Mouse (Mus musculus) forebrain, embryonic 15.5 days (tissue): ENCODE measurements at regions not wholly inside any gene's neighbourhood (a gene's known extent, or its start where the extent isn't known, plus 50 kb on each side); places are given as distances from the start of the nearest gene placed in this dataset.

Experiments used
- ATAC-seq: fragments of 200-750 bp; cut with Nextera tagmentation; replicated peaks from 2 replicates; pipeline ENCODE4 v1.8.0; 2017; ENCODE audit warnings: mild to moderate bottlenecking, moderate TSS enrichment, moderate library complexity
- H3K27ac ChIP-seq: fragments of 300-500 bp; sonication (generic); replicated peaks from 2 replicates; pipeline ENCODE4 v1.5.1; 2015; ENCODE audit warnings: mild to moderate bottlenecking, inconsistent platforms
- H3K27me3 ChIP-seq: fragments of 300-500 bp; sonication (generic); 2 replicates; pipeline ENCODE4 v1.6.1; 2015; ENCODE audit warnings: inconsistent platforms
- H3K36me3 ChIP-seq: fragments of 300-500 bp; sonication (generic); 2 replicates; pipeline ENCODE4 v1.6.1; 2015; ENCODE audit warnings: mild to moderate bottlenecking, inconsistent platforms
- H3K4me1 ChIP-seq: fragments of 300-500 bp; sonication (generic); 2 replicates; pipeline ENCODE4 v1.6.1; 2015; ENCODE audit warnings: inconsistent platforms
- H3K4me2 ChIP-seq: fragments of 300-500 bp; sonication (generic); replicated peaks from 2 replicates; pipeline ENCODE4 v1.6.1; 2015; ENCODE audit warnings: mild to moderate bottlenecking, inconsistent platforms
- H3K4me3 ChIP-seq: fragments of 300-500 bp; sonication (generic); 2 replicates; pipeline ENCODE4 v1.5.1; 2015; ENCODE audit warnings: mild to moderate bottlenecking, inconsistent platforms
- H3K9ac ChIP-seq: fragments of 300-500 bp; sonication (generic); replicated peaks from 2 replicates; pipeline ENCODE4 v1.6.1; 2015; ENCODE audit warnings: mild to moderate bottlenecking, inconsistent platforms
- H3K9me3 ChIP-seq: fragments of 300-500 bp; sonication (generic); 2 replicates; pipeline ENCODE4 v1.6.1; 2016; ENCODE audit warnings: inconsistent platforms
- WGBS: fragments of 180-500 bp; shearing (Covaris S2); methylation state at CpG from one replicate; pipeline ENCODE4 v1.1.7; 2015; ENCODE audit warnings: mixed read lengths; 5-methylcytosine and 5-hydroxymethylcytosine counted together

DNA sequence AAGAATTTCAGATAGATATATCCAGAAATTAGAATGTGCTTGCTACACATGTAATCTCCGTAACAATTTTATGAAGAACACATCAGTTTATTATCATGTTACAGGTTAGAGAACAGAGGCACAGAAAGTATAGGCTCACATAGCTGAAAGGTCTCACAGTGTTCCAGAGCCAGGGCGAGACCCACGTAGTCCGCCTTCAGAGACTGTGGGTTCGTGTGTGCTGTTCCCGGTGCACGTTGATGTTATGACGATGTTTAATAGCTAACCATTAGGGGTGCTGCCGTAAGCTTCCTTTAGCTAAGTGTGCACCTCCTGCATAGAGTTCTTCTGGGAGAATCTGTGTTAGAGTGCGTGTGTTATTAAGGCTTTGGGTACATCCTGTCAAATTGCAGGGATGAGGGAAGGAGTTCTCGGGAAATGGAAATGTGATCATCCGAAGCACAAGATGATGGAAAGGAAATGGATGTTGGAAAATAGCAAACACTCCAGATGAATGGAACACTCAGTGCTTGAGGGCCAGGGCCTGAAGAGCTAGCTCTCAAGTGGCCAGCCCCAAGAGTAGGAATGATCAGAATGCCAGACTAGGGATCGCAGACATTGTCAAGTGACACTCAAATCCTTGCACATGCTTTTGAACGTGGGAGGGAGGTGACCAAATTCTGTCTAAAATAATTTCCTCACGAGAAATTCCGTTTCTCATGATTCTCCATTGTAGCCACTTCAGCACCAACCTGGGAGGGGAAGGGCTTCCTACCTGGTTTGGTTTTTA is 344.1 kb downstream of the Cd83 start:
- Histone ChIP-seq H3K4me2 (no peak overlapping the region), H3K9ac (no peak overlapping the region), H3K4me3 (no peak overlapping the region), H3K27ac (no peak overlapping the region), H3K4me1 (no peaks in the 10 kb centered on the region), H3K9me3 (no peaks in the 10 kb centered on the region), H3K36me3 (no peaks in the 10 kb centered on the region), H3K27me3 (no peaks in the 10 kb centered on the region)
- WGBS, result 89% methylated on average over 16 of the region's 16 CpGs
- no peak for ATAC-seq

- Histone ChIP-seq H3K4me3 (no peak overlapping the region), H3K27ac (no peak overlapping the region), H3K27me3 (no peaks in the 10 kb centered on the region), H3K36me3 (no peaks in the 10 kb centered on the region), H3K4me1 (no peaks in the 10 kb centered on the region), H3K9me3 (no peaks in the 10 kb centered on the region), H3K4me2 (no peak overlapping the region), H3K9ac (no peak overlapping the region)
- 58% methylated on average over 5 of the region's 5 CpGs for WGBS
- 0 out of 2 replicates have a peak, but pooled peaks have one; percentile 38 for ATAC-seq
Measured at GRCm38 (mm10) chr13:44131916-44132315, 347.3 kb downstream of the Cd83 start.

- H3K4me2 ChIP-seq, result no peak overlapping the region
- no peaks in the 10 kb centered on the region for H3K4me1 ChIP-seq
- no peak overlapping the region for H3K9ac ChIP-seq
- no peaks in the 10 kb centered on the region for H3K27me3 ChIP-seq
- H3K4me3 ChIP-seq, result no peak overlapping the region
- ATAC-seq, result no peak
- 85% methylated on average over 4 of the region's 4 CpGs for WGBS
- no peak overlapping the region for H3K27ac ChIP-seq
- no peaks in the 10 kb centered on the region for H3K36me3 ChIP-seq
- H3K9me3 ChIP-seq, result no peaks in the 10 kb centered on the region
Measured at GRCm38 (mm10) chr13:44132510-44132909, 347.9 kb downstream of the Cd83 start.

GRCm38 (mm10) chr13:44133436-44133835 is 348.9 kb downstream of the Cd83 start:
- Histone ChIP-seq H3K4me2 (no peak overlapping the region), H3K27ac (no peak overlapping the region), H3K27me3 (no peaks in the 10 kb centered on the region), H3K4me3 (no peak overlapping the region), H3K4me1 (no peaks in the 10 kb centered on the region), H3K9me3 (no peaks in the 10 kb centered on the region), H3K36me3 (no peaks in the 10 kb centered on the region), H3K9ac (no peak overlapping the region)
- 66% methylated on average over 9 of the region's 9 CpGs for WGBS
- no peak for ATAC-seq

GRCm38 (mm10) chr13:44141181-44141580 is 356.6 kb downstream of the Cd83 start:
- H3K9me3 ChIP-seq, result no peaks in the 10 kb centered on the region
- H3K27ac ChIP-seq, result no peak overlapping the region
- H3K27me3 ChIP-seq, result no peaks in the 10 kb centered on the region
- no peaks in the 10 kb centered on the region for H3K36me3 ChIP-seq
- H3K9ac ChIP-seq, result no peak overlapping the region
- H3K4me1 ChIP-seq, result no peaks in the 10 kb centered on the region
- WGBS, result 68% methylated on average over 5 of the region's 5 CpGs
- H3K4me2 ChIP-seq, result no peak overlapping the region
- ATAC-seq, result no peak
- no peak overlapping the region for H3K4me3 ChIP-seq

DNA sequence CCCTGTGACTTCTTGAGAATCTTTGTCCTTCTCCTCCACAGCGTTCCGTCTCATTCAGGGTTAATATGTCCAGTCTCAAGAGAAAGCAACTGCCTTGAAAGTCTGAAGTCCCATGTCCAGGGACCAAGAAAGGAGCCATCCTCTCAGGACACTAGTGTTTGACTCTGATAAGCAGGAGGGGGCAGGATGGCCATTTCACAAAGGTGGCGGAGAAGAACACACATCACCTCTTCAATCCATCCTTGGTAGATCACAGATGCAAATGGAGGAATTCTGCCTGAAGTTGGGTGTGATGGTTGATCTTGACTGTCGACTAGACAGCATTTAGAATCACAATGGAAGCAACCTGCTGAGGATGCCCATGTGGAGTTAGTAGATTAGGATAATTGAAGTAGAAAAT is 360.9 kb downstream of the Cd83 start:
- no peaks in the 10 kb centered on the region for H3K4me1 ChIP-seq
- 89% methylated on average over 4 of the region's 4 CpGs for WGBS
- H3K4me2 ChIP-seq, result no peak overlapping the region
- no peak for ATAC-seq
- H3K9me3 ChIP-seq, result no peaks in the 10 kb centered on the region
- no peak overlapping the region for H3K27ac ChIP-seq
- H3K4me3 ChIP-seq, result no peak overlapping the region
- no peak overlapping the region for H3K9ac ChIP-seq
- H3K36me3 ChIP-seq, result no peaks in the 10 kb centered on the region
- H3K27me3 ChIP-seq, result no peaks in the 10 kb centered on the region

DNA sequence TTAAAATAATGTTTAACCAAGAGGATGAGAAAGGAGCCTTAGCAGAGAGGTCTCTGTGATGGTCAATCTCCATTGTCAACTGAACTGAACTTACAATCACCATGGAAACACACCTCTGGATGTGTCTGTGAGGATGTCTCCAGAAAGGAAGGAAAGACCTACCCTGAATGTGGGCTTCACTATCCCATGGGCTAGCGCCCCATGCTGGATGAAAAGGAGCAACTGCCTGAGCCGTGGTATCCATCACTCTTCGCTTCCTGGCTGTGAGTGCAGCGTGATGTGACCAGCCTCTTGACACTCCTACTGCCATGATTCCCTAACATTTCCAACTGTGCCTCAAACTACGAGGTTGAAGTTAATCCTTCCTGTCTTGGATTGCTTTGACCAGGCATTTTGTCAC is 363.3 kb downstream of the Cd83 start:
- no peak for ATAC-seq
- 86% methylated on average over 5 of the region's 5 CpGs for WGBS
- no peak overlapping the region for H3K27ac ChIP-seq
- H3K36me3 ChIP-seq, result no peaks in the 10 kb centered on the region
- H3K9me3 ChIP-seq, result no peaks in the 10 kb centered on the region
- H3K4me2 ChIP-seq, result no peak overlapping the region
- no peaks in the 10 kb centered on the region for H3K4me1 ChIP-seq
- H3K9ac ChIP-seq, result no peak overlapping the region
- H3K4me3 ChIP-seq, result no peak overlapping the region
- no peaks in the 10 kb centered on the region for H3K27me3 ChIP-seq

DNA sequence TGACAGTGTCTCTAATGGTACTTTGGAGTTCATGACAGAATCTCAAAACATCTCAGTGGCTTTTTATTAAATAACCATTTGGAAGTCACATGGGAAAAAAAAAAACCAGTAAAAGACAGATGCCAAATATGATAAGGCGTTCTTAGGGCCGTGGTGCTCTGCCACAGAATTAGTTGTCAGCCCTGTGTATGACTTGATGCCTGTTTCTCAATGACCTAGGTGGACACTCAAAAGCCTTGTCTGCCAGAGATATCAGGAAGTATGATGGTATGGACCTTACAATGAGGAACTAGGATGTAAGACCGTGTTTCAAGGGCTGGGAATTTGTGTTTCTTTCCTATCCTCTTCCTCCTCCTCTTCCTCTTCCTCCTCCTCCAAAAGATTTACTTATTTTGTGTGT is 364.9 kb downstream of the Cd83 start:
- no peaks in the 10 kb centered on the region for H3K36me3 ChIP-seq
- no peak for ATAC-seq
- no peak overlapping the region for H3K4me3 ChIP-seq
- no peak overlapping the region for H3K9ac ChIP-seq
- WGBS, result 93% methylated on average over 3 of the region's 3 CpGs
- no peak overlapping the region for H3K27ac ChIP-seq
- H3K4me1 ChIP-seq, result no peaks in the 10 kb centered on the region
- H3K27me3 ChIP-seq, result no peaks in the 10 kb centered on the region
- H3K4me2 ChIP-seq, result no peak overlapping the region
- no peaks in the 10 kb centered on the region for H3K9me3 ChIP-seq

GRCm38 (mm10) chr13:44151526-44151925 is 367.0 kb downstream of the Cd83 start:
- Histone ChIP-seq H3K9ac (no peak overlapping the region), H3K4me1 (no peaks in the 10 kb centered on the region), H3K27ac (no peak overlapping the region), H3K9me3 (no peaks in the 10 kb centered on the region), H3K36me3 (no peaks in the 10 kb centered on the region), H3K4me3 (no peak overlapping the region), H3K4me2 (no peak overlapping the region), H3K27me3 (no peaks in the 10 kb centered on the region)
- 87% methylated on average over 6 of the region's 6 CpGs for WGBS
- ATAC-seq, result no peak

DNA sequence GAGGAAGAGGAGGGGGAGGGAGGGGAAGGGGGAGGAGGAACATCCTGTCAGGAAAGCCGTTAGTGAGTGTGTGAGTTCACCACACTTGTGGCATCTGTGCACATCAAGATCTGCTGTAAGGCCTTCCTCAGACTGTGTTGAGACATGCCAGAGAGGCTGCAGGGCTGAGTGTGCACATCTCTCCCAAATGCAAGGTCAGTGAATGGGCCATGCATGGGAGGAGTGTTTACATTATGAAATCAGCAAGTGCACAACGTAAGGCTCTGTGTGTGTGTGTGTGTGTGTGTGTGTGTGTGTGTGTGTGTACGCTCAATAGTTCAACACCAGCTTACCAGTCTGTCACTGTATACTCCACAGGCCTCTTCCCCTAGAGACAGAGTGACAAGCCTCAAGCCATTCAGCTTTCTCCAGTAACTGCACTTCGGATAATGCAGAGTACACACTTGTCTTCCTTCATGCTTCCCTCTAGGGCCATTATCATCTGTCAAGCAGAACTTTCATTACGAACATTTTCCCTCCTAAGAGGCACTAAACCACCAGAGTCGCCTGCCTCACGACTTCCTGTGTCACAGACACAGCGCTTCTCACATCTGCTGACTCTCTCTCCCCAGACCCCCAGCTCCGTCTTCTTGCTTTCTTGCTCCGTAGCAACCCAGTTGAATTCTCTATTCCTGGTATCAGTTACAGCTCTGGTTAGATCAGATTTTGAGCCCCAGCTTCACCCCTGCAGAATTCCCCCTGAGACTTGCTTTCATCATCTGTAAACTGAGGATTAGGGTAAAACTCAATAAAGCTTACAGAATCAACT is 368.4 kb downstream of the Cd83 start:
- no peak for ATAC-seq
- Histone ChIP-seq H3K4me3 (no peak overlapping the region), H3K4me1 (no peaks in the 10 kb centered on the region), H3K4me2 (no peak overlapping the region), H3K9ac (no peak overlapping the region), H3K9me3 (no peaks in the 10 kb centered on the region), H3K36me3 (no peaks in the 10 kb centered on the region), H3K27me3 (no peaks in the 10 kb centered on the region), H3K27ac (no peak overlapping the region)
- 82% methylated on average over 10 of the region's 10 CpGs for WGBS

GRCm38 (mm10) chr13:44153784-44154183 is 369.2 kb downstream of the Cd83 start:
- H3K4me2 ChIP-seq, result no peak overlapping the region
- no peaks in the 10 kb centered on the region for H3K4me1 ChIP-seq
- ATAC-seq, result no peak
- H3K9ac ChIP-seq, result no peak overlapping the region
- 94% methylated on average over 5 of the region's 5 CpGs for WGBS
- no peak overlapping the region for H3K4me3 ChIP-seq
- H3K27me3 ChIP-seq, result no peaks in the 10 kb centered on the region
- H3K9me3 ChIP-seq, result no peaks in the 10 kb centered on the region
- H3K27ac ChIP-seq, result no peak overlapping the region
- H3K36me3 ChIP-seq, result no peaks in the 10 kb centered on the region

- H3K4me3 ChIP-seq, result no peak overlapping the region
- WGBS, result 89% methylated on average over 4 of the region's 4 CpGs
- no peaks in the 10 kb centered on the region for H3K4me1 ChIP-seq
- no peak overlapping the region for H3K9ac ChIP-seq
- H3K9me3 ChIP-seq, result no peaks in the 10 kb centered on the region
- H3K27ac ChIP-seq, result no peak overlapping the region
- H3K36me3 ChIP-seq, result no peaks in the 10 kb centered on the region
- no peak for ATAC-seq
- H3K4me2 ChIP-seq, result no peak overlapping the region
- no peaks in the 10 kb centered on the region for H3K27me3 ChIP-seq
Measured at GRCm38 (mm10) chr13:44155956-44156355, 371.4 kb downstream of the Cd83 start.
